Mouse (Mus musculus) limb, embryonic 14.5 days (tissue): ENCODE results near the gene Ndufb2. TPM values are rescaled to one million over a fixed set of nuclear protein-coding genes. Genes with fewer than 3 reads are reported as not detected.

Source experiments
- ATAC-seq: fragments of 200-750 bp; cut with Nextera tagmentation; 2 replicates; pipeline ENCODE4 v1.8.0; 2017; ENCODE audit warnings: low read depth, moderate number of reproducible peaks, moderate TSS enrichment; ENCODE audit not compliant: low FRiP score
- DNase-seq: peaks from one replicate; pipeline ENCODE4 v3.0.0-alpha.2; 2015; ENCODE audit warnings: low spot score
- H3K27ac ChIP-seq: fragments of 300-500 bp; sonication (generic); replicated peaks from 2 replicates; pipeline ENCODE4 v1.5.1; 2014; ENCODE audit warnings: low read depth, mild to moderate bottlenecking, low read length, moderate library complexity, mixed read lengths
- H3K27me3 ChIP-seq: fragments of 300-500 bp; sonication (generic); 2 replicates; pipeline ENCODE4 v1.6.1; 2014; ENCODE audit warnings: low read length, mixed read lengths; ENCODE audit not compliant: control insufficient read depth, insufficient read depth
- H3K36me3 ChIP-seq: fragments of 300-500 bp; sonication (generic); 2 replicates; pipeline ENCODE4 v1.6.1; 2014; ENCODE audit warnings: mild to moderate bottlenecking, low read length, moderate library complexity, mixed read lengths; ENCODE audit not compliant: control insufficient read depth, insufficient read depth
- H3K4me1 ChIP-seq: fragments of 300-500 bp; sonication (generic); 2 replicates; pipeline ENCODE4 v1.6.1; 2014; ENCODE audit warnings: antibody characterized with exemption, low read length, mixed read lengths; ENCODE audit not compliant: control insufficient read depth, insufficient read depth
- H3K4me2 ChIP-seq: fragments of 300-500 bp; sonication (generic); replicated peaks from 2 replicates; pipeline ENCODE4 v1.6.1; 2014; ENCODE audit warnings: low read depth, mild to moderate bottlenecking, low read length, moderate library complexity; ENCODE audit not compliant: severe bottlenecking
- H3K4me3 ChIP-seq: fragments of 300-500 bp; sonication (generic); replicated peaks from 2 replicates; pipeline ENCODE4 v1.5.1; 2014; ENCODE audit warnings: low read length
- H3K9ac ChIP-seq: fragments of 300-500 bp; sonication (generic); 2 replicates; pipeline ENCODE4 v1.6.1; 2014; ENCODE audit warnings: mild to moderate bottlenecking, low read depth, low read length, moderate library complexity; ENCODE audit not compliant: severe bottlenecking
- H3K9me3 ChIP-seq: fragments of 300-500 bp; sonication (generic); 2 replicates; pipeline ENCODE4 v1.6.1; 2016; ENCODE audit warnings: low read length; ENCODE audit not compliant: control insufficient read depth
- POLR2A ChIP-seq: fragments of 200-500 bp; IDR thresholded peaks from 2 replicates; pipeline ENCODE4 v1.8.0; 2012; ENCODE audit warnings: inconsistent platforms, mild to moderate bottlenecking, moderate library complexity, borderline replicate concordance; ENCODE audit not compliant: insufficient read depth, insufficient read length; ENCODE audit errors: extremely low read depth
- WGBS: fragments of 180-500 bp; shearing (Covaris S2); extraction: QIAGEN DNeasy Blood & Tissue Kit; methylation state at CpG from one replicate; pipeline ENCODE4 v1.1.7; 2014; 5-methylcytosine and 5-hydroxymethylcytosine counted together
- polyA plus RNA-seq, 2 experiments: library from polyadenylated mRNA; depleted of rRNA in 1 of 2; stranded (reverse) in 1 of 2; unstranded in 1 of 2; fragments of >200 nt; fragmentation: Nextera tagmentation in 1 of 2; extraction: Ambion mirVana in 1 of 2; gene quantifications; 2 replicates each; pipeline versions ENCODE4 v1.2.1 to v1.2.3; 2012 to 2014

Ndufb2 gene
- polyA plus RNA-seq, 2 experiments: 148 to 358 TPM

- no peaks in the 10 kb centered on the region for H3K36me3 ChIP-seq
- H3K4me1 ChIP-seq: peaks cover 30% of the 10 kb centered on the region
- ATAC-seq (peak; percentile 93), DNase-seq (peak; percentile 91)
- no peaks in the 10 kb centered on the region for H3K27me3 ChIP-seq
- peak within 1 kb of the TSS; percentile 99 for H3K9ac ChIP-seq
- H3K4me2 ChIP-seq: peak within 1 kb of the TSS; percentile 66
- peak within 1 kb of the TSS; percentile 88 for H3K4me3 ChIP-seq
- H3K9me3 ChIP-seq: no peaks in the 10 kb centered on the region
- WGBS: 0% methylated on average over 17 of the region's 50 CpGs
- H3K27ac ChIP-seq: peak within 1 kb of the TSS; percentile 94
- TF ChIP-seq POLR2A: no peak
These were observed 34.6 kb upstream of the Ndufb2 start, which contains the start of gene Dennd2a for GRCm38 (mm10) chr6:39557723-39558261. Gene Dennd2a, minus strand, starts transcription at chr6:39557867.

GRCm38 (mm10) chr6:39559276-39559939 lies 33.0 kb upstream of the Ndufb2 start:
- ATAC-seq (no peak), DNase-seq (no peak)
- no peak overlapping the region for H3K4me3 ChIP-seq
- H3K9ac ChIP-seq: no peak overlapping the region
- no peaks in the 10 kb centered on the region for H3K36me3 ChIP-seq
- TF ChIP-seq POLR2A: no peak
- H3K9me3 ChIP-seq: no peaks in the 10 kb centered on the region
- peaks cover 30% of the 10 kb centered on the region for H3K4me1 ChIP-seq
- H3K4me2 ChIP-seq: no peak overlapping the region
- no peak overlapping the region for H3K27ac ChIP-seq
- H3K27me3 ChIP-seq: no peaks in the 10 kb centered on the region
- 37% methylated on average over 6 of the region's 6 CpGs for WGBS

GRCm38 (mm10) chr6:39562166-39563015 lies 30.0 kb upstream of the Ndufb2 start:
- H3K4me3 ChIP-seq: no peak overlapping the region

GRCm38 (mm10) chr6:39567528-39567927 lies 24.8 kb upstream of the Ndufb2 start:
- no peaks in the 10 kb centered on the region for H3K27me3 ChIP-seq
- TF ChIP-seq POLR2A: no peak
- no peaks in the 10 kb centered on the region for H3K36me3 ChIP-seq
- no peak overlapping the region for H3K9ac ChIP-seq
- no peak overlapping the region for H3K27ac ChIP-seq
- no peak overlapping the region for H3K4me3 ChIP-seq
- H3K9me3 ChIP-seq: no peaks in the 10 kb centered on the region
- no peak overlapping the region for H3K4me2 ChIP-seq
- peak; percentile 45 for DNase-seq
- ATAC-seq: no peak
- 15% methylated on average over 5 of the region's 5 CpGs for WGBS
- H3K4me1 ChIP-seq: no peaks in the 10 kb centered on the region

More at GRCm38 (mm10) chr6:39562166-39563015, 30.0 kb upstream of the Ndufb2 start:
- H3K4me1 ChIP-seq: peaks cover 10% of the 10 kb centered on the region; the same call in 1 of the 2 replicates
- no peaks in the 10 kb centered on the region for H3K36me3 ChIP-seq
- DNase-seq (peak; percentile 88), ATAC-seq (peak; percentile 42; the same call in 1 of the 2 replicates)
- H3K9ac ChIP-seq: no peak overlapping the region
- H3K27me3 ChIP-seq: no peaks in the 10 kb centered on the region
- H3K4me2 ChIP-seq: peak overlapping the region; percentile 18; the same call in 1 of the 2 replicates
- no peak overlapping the region for H3K27ac ChIP-seq
- no peaks in the 10 kb centered on the region for H3K9me3 ChIP-seq
- WGBS: 26% methylated on average over 23 of the region's 23 CpGs
- no peak for TF ChIP-seq POLR2A

- TF ChIP-seq POLR2A: no peak
- Histone ChIP-seq H3K4me2 (no peak overlapping the region), H3K9me3 (no peaks in the 10 kb centered on the region), H3K4me3 (no peak overlapping the region), H3K9ac (no peak overlapping the region), H3K27me3 (no peaks in the 10 kb centered on the region), H3K4me1 (peaks cover 6% of the 10 kb centered on the region), H3K36me3 (no peaks in the 10 kb centered on the region), H3K27ac (no peak overlapping the region)
- 58% methylated on average over 3 of the region's 3 CpGs for WGBS
- DNase-seq: no peak
- no peak for ATAC-seq
These were observed 21.9 kb upstream of the Ndufb2 start for GRCm38 (mm10) chr6:39570426-39570825.
